Mouse (Mus musculus): ENCODE measurements around the gene Zdhhc9.
"Not testable (repeated sequence)": the region's sequence is repeated elsewhere in the genome, so short reads cannot be mapped to it uniquely, and the experiment has no call there.

Gene Zdhhc9

DNA sequence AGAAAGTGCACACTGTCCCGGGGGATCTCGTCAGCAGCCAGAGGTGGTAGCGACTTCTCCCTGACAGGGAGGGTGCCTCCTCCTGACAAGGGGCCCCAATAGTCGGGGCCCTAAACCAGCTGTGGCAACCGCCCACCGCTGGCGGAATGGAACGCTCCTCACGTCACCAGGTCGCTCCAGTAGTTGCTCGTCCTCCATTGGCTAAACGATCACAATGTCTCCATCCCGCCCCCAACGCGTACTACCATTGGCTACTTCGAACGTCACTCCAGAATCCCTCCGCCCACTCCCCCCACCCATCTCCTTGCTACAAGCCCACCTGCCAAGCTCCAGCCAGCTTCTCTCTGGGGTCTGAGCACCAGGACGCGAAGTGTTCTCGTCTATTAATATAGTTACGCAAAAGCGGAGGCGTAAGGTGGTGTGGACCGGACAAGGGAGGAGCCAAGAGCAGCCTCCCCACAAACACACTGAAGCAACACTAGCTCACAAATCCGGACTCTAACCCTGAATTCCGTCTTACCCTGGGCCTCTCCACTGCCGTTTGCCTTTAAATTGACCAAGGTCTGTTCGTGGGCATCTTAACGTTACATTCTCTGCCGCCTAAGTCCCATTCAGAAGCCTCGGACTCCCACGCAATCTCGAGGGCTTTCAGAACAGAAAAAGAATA lies at the start of gene Zdhhc9:
Gene Zdhhc9 (minus strand): TSS at position 360 of the 667 bp plus-strand sequence.
- in situ Hi-C loops (cut with MboI; ENCODE audit: low pct_unique_long_range_greater_than_20kb in 1 of 2, low sequenced_read_pairs in 2 of 2, unreplicated experiment in 1 of 2) = no loop called here

DNA sequence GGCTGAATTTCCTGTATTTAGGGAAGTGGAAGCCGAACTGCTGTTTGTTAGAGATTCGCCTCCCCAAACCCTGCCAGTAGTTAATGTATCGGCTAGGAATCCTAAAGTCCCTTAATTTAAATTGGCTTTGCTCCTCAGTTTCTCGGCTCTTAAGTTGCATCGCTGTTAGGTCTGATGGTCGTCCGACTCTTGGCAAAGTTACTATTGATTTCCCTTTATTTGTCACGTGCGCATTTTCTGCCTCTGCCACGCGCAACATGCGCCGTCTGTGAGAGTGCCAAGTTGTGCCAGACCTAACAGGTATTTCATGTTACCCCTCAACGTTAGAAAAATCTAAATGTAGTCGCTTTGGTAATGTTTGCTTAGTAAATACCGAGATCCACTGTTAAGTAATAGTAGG lies 48.3 kb upstream of the Zdhhc9 start:
- in situ Hi-C loops (cut with MboI; ENCODE audit: low pct_unique_long_range_greater_than_20kb in 1 of 2, low sequenced_read_pairs in 2 of 2, unreplicated experiment in 1 of 2) = no loop called here

DNA sequence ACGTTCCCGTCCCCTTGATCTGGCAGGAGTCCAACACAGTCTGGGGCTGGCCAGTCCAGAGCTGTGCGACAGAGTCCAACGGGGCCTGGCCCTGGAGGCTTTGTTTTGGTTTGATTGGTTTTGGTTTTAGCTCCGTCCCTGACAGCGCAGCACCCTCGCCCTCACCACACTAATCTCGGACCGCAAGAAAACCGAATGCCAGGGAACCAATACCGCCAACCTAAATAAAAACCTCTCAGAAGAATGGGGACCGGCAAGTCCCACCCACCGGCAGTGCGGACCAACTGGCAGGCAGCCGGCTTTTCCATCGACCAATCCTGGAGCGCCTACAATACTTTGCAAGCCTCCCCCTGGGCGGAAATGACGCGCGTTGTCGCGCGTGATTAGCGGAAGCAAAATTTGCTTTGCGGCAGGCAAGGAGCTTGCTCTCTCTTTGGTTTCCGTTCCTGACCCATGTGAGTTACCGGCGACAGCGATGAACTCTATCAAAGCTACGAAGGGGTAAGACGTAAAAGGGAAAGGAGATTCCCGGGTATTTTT lies 47.9 kb upstream of the Zdhhc9 start, which contains the start of gene Utp14a:
Gene Utp14a (plus strand): TSS at position 395 of the 540 bp plus-strand sequence.
- in situ Hi-C loops (cut with MboI; ENCODE audit: low pct_unique_long_range_greater_than_20kb in 1 of 2, low sequenced_read_pairs in 2 of 2, unreplicated experiment in 1 of 2) = no loop called here

DNA sequence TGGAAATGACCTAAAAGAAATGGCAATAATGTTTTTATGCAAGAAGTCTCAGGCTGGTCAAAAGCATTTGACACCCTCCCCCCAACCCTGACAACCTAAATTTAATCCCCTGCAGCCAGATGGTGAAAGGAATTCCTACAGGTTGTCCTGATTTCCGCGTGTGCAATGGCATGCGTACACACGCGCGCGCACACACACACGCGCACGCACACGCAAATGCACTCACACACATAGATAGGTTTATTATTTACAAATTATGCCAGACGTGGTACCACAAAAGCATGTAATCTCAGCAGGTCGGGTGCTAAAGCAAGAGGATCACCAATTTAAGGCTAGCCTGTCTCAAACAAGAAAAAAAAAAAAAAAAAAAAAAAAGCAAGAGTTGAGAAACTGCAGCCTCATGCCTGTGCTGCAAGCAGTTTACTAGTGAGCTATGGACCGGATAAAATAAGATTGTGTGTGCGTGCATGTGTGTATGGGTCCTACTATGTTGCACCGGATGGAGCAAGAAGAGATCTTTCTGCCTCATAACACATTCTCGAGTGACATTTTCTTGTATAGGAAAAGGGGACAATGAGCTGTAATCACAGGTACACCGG lies 47.3 kb upstream of the Zdhhc9 start:
- in situ Hi-C loops (cut with MboI; ENCODE audit: low pct_unique_long_range_greater_than_20kb in 1 of 2, low sequenced_read_pairs in 2 of 2, unreplicated experiment in 1 of 2) = no loop called here

DNA sequence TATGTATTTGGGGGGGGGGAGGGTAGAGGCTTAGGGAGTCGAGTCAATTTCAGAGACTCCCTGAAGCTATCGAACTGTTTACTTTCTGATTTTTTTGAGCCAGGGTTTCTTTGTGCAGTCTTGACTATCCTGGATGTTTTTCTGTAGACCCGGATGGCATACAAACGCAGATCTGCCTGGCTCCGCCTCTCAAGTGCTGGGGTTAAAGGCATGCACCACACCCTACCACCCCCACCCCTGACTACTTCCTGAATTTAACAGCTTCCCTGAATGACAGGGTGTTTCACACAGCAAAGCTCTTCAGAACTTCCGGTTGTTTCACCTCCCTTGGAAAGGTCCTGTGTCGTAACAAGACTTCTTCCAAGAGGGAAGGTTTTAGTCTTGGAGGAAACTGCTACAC lies 25.7 kb upstream of the Zdhhc9 start:
- in situ Hi-C loops (cut with MboI; ENCODE audit: low pct_unique_long_range_greater_than_20kb in 1 of 2, low sequenced_read_pairs in 2 of 2, unreplicated experiment in 1 of 2) = no loop called here

DNA sequence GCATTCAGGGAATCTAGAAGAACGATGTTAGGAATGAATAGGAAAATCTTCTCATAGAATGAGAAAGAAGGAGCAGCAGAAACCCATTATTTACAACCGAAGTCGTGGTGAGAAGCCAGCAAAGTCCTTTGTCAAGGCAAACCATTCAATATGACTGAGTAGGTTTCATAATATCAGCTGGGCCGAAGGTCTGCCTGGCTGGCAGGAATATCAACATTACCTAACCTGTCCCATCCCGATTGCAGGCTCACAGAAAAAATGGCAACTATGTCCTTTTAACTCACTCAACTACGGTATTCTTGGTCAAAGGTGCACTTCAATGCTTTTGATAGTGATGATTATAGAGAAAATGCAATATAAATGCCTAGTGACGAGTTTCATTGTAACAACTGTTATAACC lies 17.5 kb upstream of the Zdhhc9 start:
- in situ Hi-C loops (cut with MboI; ENCODE audit: low pct_unique_long_range_greater_than_20kb in 1 of 2, low sequenced_read_pairs in 2 of 2, unreplicated experiment in 1 of 2) = no loop called here

DNA sequence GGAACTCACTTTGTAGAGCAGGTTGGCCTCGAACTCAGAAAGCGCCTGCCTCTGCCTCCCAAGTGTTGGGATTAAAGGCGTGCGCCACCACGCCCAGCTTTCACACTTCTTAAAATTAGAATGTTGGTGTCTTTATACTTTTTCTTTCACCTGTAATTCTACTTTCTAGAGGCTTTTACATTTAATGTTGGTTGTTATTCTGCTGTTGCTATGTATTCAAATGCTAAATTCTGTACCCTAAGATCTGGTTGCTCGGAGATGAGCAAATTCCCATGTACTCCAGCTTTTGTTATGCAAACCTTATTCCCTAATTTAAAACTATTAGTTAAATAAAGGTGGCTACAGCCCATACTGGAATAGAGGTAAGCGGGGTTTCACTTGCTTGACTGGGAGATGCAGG lies 14.0 kb upstream of the Zdhhc9 start:
- in situ Hi-C loops (cut with MboI; ENCODE audit: low pct_unique_long_range_greater_than_20kb in 1 of 2, low sequenced_read_pairs in 2 of 2, unreplicated experiment in 1 of 2) = no loop called here

DNA sequence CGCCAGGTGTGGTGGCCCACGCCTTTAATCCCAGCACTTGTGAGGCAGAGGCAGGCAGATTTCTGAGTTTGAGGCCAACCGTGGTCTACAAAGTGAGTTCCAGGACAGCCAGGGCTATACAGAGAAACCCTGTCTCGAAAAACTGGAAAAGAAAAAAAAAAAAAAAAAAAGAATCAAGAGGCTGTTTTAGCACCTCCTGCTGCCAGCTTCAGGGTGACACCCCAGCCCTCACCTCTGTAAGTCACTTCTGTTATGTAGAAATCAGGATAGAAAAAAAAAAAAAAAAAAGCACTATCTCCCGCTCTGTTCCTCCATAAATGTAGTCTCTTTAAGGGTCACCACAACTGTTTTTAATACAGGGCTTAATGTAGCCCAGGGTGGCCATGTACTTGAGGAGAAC lies 10.8 kb upstream of the Zdhhc9 start:
- in situ Hi-C loops (cut with MboI; ENCODE audit: low pct_unique_long_range_greater_than_20kb in 1 of 2, low sequenced_read_pairs in 2 of 2, unreplicated experiment in 1 of 2) = no loop called here

DNA sequence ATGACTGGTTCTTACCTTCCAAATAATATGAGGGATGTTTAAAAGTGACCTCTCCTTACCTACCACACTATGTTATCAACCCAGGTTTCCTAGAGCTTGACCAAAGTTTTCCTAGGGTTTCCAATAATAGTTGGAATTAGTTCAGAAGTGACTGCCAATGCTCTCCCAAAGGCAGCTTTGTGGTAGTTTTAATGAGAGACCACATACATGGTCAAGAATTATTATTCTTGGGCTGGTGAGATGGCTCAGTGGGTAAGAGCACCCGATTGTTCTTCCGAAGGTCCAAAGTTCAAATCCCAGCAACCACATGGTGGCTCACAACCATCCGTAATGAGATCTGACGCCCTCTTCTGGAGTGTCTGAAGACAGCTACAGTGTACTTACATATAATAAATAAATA lies 1.1 kb upstream of the Zdhhc9 start:
- in situ Hi-C loops (cut with MboI; ENCODE audit: low pct_unique_long_range_greater_than_20kb in 1 of 2, low sequenced_read_pairs in 2 of 2, unreplicated experiment in 1 of 2) = not testable (repeated sequence)

DNA sequence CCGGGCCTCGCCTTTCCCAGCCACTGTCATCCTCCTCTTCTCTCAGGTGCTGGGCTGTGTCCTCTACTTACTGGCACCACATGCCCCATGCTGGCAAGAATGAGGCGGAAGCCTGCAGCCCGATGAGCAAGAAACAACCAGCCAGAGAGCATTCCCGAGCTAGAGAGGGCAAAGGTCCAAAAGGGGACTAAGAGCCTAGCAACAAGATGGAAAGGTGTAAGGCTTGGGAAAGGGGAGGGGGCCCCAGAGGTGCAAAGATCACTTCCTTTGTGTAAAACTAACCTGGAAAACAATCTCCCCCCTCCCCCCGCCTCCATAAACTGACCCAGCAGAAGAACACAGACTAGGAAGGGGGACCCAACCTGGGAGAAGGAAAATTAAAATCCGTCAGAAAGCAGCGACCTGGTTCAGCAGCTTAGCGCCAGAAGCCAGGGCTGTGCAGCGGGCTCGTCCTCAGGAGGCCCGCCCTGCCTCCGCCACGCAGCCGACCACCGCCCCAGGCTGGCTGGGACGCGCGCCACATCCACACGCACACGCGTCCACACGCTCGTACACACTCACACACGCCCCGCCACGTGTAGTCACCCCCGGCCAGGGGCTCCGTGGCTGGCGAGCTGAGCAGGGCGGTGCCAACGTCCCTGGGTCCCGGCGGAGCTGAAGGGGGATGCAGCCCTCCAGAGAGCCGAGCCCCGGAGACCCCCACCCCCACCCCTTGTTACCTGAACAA lies 754 bp downstream of the Zdhhc9 start:
- in situ Hi-C loops (cut with MboI; ENCODE audit: low pct_unique_long_range_greater_than_20kb in 1 of 2, low sequenced_read_pairs in 2 of 2, unreplicated experiment in 1 of 2) = no loop called here

DNA sequence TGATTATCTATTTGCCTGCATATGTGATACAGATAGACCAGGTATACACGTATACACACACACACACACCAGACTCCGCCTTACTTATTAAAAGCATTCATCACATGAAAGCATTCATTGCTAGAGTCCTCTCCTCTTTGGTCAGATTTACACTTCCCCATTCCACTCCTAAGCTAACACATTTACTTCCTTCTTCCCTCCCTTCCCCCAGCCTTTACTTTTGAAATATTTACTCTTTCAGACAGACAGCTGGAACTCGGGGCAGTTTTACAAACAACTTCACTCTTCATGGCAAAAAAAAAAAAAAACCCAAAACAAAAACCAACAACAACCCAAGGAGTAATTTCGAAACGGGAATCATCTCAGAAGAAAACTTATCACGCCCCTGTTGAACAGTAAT lies 4.2 kb downstream of the Zdhhc9 start:
- in situ Hi-C loops (cut with MboI; ENCODE audit: low pct_unique_long_range_greater_than_20kb in 1 of 2, low sequenced_read_pairs in 2 of 2, unreplicated experiment in 1 of 2) = no loop called here

DNA sequence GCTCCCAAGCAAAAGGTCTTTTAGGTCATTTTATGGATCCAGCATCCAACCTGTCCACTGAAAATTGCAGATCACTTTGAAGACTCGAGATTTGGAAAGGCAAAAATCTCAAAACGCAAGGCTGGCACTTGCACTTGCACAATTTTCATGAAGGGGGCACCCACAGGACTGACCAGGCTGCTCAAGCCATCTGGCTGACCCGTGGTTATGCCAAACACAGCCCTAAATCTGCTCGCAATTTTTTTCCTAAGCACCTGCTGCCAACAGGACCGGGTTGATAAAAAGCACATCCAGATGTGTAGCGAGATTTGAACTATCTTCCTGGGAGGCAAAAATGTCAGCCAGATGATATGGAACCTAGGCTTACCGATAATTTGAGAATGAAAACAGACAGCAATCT lies 4.9 kb downstream of the Zdhhc9 start:
- in situ Hi-C loops (cut with MboI; ENCODE audit: low pct_unique_long_range_greater_than_20kb in 1 of 2, low sequenced_read_pairs in 2 of 2, unreplicated experiment in 1 of 2) = no loop called here

DNA sequence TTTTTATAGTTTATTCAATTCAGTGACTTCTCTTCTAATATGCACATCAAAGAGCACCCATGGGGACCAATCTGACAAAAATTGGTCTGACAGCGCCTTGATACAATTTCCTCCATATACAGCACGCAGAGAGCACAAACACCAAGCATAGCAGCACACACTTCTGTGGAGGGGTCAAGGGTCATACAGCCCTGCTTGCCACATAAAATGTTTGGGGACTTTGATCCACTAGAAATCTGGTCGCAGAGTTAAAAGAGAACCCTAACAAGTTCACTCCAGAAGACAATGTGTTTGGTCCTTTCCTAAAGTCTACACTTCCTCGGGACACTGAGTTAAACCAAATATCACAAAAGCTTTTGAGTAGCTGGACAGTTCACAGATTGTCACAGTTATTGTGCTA lies 5.7 kb downstream of the Zdhhc9 start:
- in situ Hi-C loops (cut with MboI; ENCODE audit: low pct_unique_long_range_greater_than_20kb in 1 of 2, low sequenced_read_pairs in 2 of 2, unreplicated experiment in 1 of 2) = no loop called here

DNA sequence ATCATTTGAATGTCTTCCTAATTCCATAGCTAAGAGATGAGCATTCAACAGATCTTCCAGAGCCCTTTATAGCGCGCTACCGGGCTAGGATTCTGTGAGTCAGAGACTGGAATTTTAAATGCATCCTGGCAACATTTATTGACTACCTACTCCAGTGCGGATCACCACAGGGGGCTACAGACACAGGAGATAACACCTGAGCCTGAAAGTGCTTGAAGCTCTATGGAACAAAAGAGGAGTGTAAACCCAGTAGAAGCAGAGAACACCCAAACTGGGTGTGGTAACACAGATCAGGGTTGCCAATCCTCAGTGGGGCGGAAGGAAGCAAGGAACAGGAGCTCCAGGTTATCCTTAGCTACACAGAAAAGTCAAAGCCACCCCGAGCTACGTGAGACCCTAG lies 6.2 kb downstream of the Zdhhc9 start:
- in situ Hi-C loops (cut with MboI; ENCODE audit: low pct_unique_long_range_greater_than_20kb in 1 of 2, low sequenced_read_pairs in 2 of 2, unreplicated experiment in 1 of 2) = no loop called here

DNA sequence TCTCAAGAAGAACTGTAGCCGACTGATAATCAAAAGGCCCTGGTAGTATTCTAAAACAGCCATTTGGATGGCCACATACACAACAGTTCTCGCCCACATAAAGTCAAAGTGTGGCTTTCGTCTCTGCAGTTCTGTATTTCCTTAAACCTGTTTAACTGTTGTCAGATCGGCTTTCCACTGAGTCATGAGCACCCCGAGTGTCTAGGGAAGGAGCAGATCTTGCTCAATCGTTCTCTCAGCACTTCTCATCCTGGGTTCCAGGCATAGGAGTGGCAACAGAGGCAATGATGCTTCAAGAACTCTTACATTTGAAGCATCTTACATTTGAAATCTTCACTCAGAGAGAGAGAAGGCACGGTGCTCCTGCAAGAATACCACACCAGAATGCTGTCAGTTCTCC lies 6.7 kb downstream of the Zdhhc9 start:
- in situ Hi-C loops (cut with MboI; ENCODE audit: low pct_unique_long_range_greater_than_20kb in 1 of 2, low sequenced_read_pairs in 2 of 2, unreplicated experiment in 1 of 2) = no loop called here

DNA sequence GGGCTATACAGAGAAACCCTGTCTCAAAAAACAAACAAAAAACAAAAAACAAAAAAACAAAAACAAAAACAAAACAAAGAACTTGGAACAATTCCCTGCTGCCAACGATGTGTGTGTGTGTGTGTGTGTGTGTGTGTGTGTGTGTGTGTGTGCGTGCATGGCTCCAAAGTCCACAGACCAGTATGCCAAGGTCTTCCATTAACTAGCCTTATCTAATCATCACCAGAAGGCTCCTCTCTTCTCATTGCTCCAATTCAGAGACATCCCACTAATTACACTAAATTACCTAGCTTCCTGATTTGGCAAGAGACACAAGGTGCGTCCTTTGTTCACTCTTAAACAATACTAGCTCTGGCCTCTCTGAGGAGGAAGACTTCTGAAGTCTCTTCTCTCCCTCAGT lies 8.0 kb downstream of the Zdhhc9 start:
- in situ Hi-C loops (cut with MboI; ENCODE audit: low pct_unique_long_range_greater_than_20kb in 1 of 2, low sequenced_read_pairs in 2 of 2, unreplicated experiment in 1 of 2) = no loop called here

DNA sequence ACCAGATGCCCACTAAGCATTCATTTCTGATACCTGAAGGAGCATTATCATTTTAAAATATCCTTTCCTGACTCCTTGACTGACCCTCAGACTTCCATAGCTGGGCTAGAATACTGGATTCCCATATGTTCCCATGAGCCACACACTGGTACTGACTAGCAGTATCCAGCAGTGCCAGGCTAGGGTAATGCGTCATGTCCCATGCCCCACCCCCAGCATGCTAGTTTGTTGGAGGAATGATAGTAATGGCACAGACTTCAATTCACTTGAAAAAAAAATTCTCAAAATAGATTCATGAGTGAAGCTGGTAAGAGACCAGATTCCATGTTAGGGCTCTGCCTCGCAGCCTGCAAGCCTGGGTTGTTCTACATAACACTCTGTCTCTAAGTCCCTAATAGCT lies 9.7 kb downstream of the Zdhhc9 start:
- in situ Hi-C loops (cut with MboI; ENCODE audit: low pct_unique_long_range_greater_than_20kb in 1 of 2, low sequenced_read_pairs in 2 of 2, unreplicated experiment in 1 of 2) = no loop called here

DNA sequence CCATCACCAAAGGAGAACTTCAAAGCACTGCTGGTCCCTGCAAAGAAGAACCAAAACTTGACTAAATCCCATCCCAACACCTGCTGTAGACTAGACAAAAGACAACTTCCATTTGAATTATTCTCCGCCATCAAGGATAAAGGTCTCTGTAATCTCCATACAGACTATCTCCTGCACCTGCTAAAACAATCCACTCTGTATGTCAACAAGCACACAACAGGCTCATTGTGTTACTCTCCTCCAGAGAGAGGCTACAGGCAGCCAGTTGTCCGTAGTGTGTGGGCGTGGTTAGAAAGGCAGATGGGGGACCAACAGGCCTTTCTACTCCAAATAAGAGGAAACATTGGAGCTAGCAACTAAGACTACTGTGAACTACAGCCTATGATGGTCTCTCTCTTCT lies 10.8 kb downstream of the Zdhhc9 start:
- in situ Hi-C loops (cut with MboI; ENCODE audit: low pct_unique_long_range_greater_than_20kb in 1 of 2, low sequenced_read_pairs in 2 of 2, unreplicated experiment in 1 of 2) = no loop called here

DNA sequence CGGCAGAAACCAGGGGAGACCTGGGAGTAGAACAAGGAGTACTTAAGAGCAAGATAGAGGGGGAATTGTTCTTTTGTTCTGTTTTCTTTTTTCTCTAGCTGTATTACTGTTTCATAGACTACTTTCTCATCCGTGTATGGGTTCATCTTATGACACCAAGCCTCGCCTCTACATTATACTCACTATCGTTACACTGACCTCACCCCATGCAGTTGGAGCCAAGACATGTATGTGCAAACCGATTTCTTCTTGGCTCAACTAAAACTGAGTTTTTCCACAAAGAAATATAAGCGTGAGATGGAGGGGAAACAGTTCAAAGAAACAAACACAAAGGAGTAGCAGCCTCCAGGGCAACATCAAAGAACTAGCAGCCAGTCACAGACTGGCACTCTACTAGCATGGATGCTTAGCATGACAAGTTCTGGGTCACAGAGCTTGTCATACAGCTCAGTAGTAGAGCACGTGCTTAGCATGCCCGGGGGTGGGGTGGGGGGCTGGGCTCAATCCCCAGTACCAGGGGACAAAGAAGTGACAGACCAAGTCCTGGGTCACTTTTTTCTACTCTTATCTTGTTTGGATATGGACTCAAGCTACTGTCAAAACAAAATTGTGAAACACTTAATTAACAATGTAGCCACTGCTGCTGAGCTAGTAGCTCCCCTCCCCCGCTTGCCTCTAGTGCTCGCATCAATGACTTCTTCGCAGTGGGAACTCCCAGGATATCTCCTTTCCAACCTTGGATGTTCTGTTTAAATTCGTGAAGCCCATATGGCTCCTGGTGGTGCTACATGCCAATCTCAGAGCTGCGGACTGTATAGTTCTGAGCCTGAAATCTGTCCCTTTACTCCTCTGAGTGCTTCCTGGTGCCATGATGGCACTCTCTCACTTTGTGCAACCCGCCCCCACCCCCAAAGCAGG lies 15.2 kb downstream of the Zdhhc9 start:
- in situ Hi-C loops (cut with MboI; ENCODE audit: low pct_unique_long_range_greater_than_20kb in 1 of 2, low sequenced_read_pairs in 2 of 2, unreplicated experiment in 1 of 2) = no loop called here

All from mouse embryonic stem cell (cell line).